24 mouse cellular contexts compared by ENCODE assay signal in the genomic region with DNA sequence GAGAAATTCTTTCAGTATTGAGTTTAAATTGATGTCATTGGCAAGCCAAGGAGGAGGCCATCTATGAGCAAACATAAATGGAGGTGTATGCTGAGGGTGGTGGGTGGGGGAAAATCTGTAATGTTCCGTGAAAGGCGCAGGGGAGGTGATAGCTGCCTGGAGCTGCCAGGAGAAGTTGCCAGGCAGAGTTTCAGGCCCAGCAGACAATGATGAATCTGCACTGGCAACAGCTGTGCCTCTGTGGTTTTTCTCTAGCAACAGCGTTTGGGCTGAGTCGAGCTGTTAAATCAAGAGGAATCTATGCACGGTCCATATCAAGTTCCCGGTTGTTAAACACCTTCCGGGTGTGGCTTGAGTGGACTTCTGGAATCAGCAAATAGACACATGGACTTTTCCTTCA.
DNase-seq lines count a peak whose midpoint lies in the region; ATAC-seq and TF ChIP-seq lines count a peak whose summit lies in the region.
"Had no signal": no experiment of that assay in that cellular context is flagged by ENCODE, and none has a peak within 500 bp of the region (broad histone marks: within the 10 kb centered on the region; RNA-seq: fewer than 3 reads in every experiment).

No protein-coding gene starts in this region.

- WGBS in lung, postnatal 0 days = 26% methylated on average over 7 of the region's 7 CpGs
- 88% methylated on average over 7 of the region's 7 CpGs for WGBS in limb, embryonic 10.5 days

- H3K4me3 ChIP-seq in lung, postnatal 0 days (ENCODE audit: low read depth, low read length) = no peak overlapping the region
- H3K4me3 ChIP-seq in limb, embryonic 10.5 days = no peak overlapping the region
- H3K4me3 ChIP-seq: embryonic facial prominence, embryonic 15.5 days; forebrain, embryonic 10.5 days; heart, embryonic 15.5 days; limb, embryonic 13.5 days; liver, embryonic 13.5 days; midbrain, embryonic 10.5 days; neural tube, embryonic 13.5 days had no signal

- H3K4me1 ChIP-seq in lung, postnatal 0 days (ENCODE audit: insufficient read depth, low read depth, low read length) = no peaks in the 10 kb centered on the region
- H3K4me1 ChIP-seq in limb, embryonic 10.5 days = no peaks in the 10 kb centered on the region
- H3K4me1 ChIP-seq: embryonic facial prominence, embryonic 15.5 days; forebrain, embryonic 10.5 days; heart, embryonic 15.5 days; limb, embryonic 13.5 days; liver, embryonic 13.5 days; midbrain, embryonic 10.5 days; neural tube, embryonic 13.5 days had no signal

- no peak overlapping the region for H3K4me2 ChIP-seq in lung, postnatal 0 days (replicated peaks; ENCODE audit: low read depth, low read length)
- H3K4me2 ChIP-seq: embryonic facial prominence, embryonic 15.5 days; heart, embryonic 15.5 days; limb, embryonic 13.5 days; liver, embryonic 13.5 days; neural tube, embryonic 13.5 days had no signal

- H3K27ac ChIP-seq in lung, postnatal 0 days (ENCODE audit: low read length) = no peak overlapping the region
- H3K27ac ChIP-seq in limb, embryonic 10.5 days = no peak overlapping the region
- H3K27ac ChIP-seq: embryonic facial prominence, embryonic 15.5 days; forebrain, embryonic 10.5 days; heart, embryonic 15.5 days; hindbrain, postnatal 0 days; limb, embryonic 13.5 days; liver, embryonic 13.5 days; midbrain, embryonic 10.5 days; neural tube, embryonic 13.5 days had no signal

- TF ChIP-seq EP300 in lung, postnatal 0 days (IDR thresholded peaks at IDR 0.05) = no peak

- H3K36me3 ChIP-seq in lung, postnatal 0 days (ENCODE audit: insufficient read depth, low read length) = no peaks in the 10 kb centered on the region
- H3K36me3 ChIP-seq in limb, embryonic 10.5 days = no peaks in the 10 kb centered on the region
- H3K36me3 ChIP-seq: embryonic facial prominence, embryonic 15.5 days; forebrain, embryonic 10.5 days; heart, embryonic 15.5 days; limb, embryonic 13.5 days; liver, embryonic 13.5 days; midbrain, embryonic 10.5 days; neural tube, embryonic 13.5 days had no signal

- H3K9ac ChIP-seq in lung, postnatal 0 days (replicated peaks; ENCODE audit: low read depth) = no peak overlapping the region
- H3K9ac ChIP-seq: embryonic facial prominence, embryonic 15.5 days; forebrain, postnatal 0 days; heart, embryonic 15.5 days; limb, embryonic 13.5 days; liver, embryonic 13.5 days; neural tube, embryonic 13.5 days had no signal

- ATAC-seq in lung, postnatal 0 days = no peak
- no peak for ATAC-seq in megakaryocyte, adult 5-6 weeks (ENCODE audit: poor library complexity, severe bottlenecking)
- ATAC-seq: activated CD4-positive, CD25-positive, alpha-beta regulatory T cell, adult 4 months; forebrain, postnatal 0 days; hindbrain, postnatal 0 days had no signal

- H3K9me3 ChIP-seq in lung, postnatal 0 days (ENCODE audit: low read length) = no peaks in the 10 kb centered on the region
- no peaks in the 10 kb centered on the region for H3K9me3 ChIP-seq in limb, embryonic 10.5 days (replicated peaks)
- H3K9me3 ChIP-seq: embryonic facial prominence, embryonic 15.5 days; heart, embryonic 15.5 days had no signal

- H3K27me3 ChIP-seq in lung, postnatal 0 days (replicated peaks; ENCODE audit: insufficient read depth, low read length) = no peaks in the 10 kb centered on the region
- no peaks in the 10 kb centered on the region for H3K27me3 ChIP-seq in limb, embryonic 10.5 days (ENCODE audit: low read depth, poor library complexity, severe bottlenecking)
- H3K27me3 ChIP-seq: embryonic facial prominence, embryonic 15.5 days; heart, embryonic 15.5 days; limb, embryonic 13.5 days; liver, embryonic 13.5 days; neural tube, embryonic 13.5 days had no signal

- TF ChIP-seq CTCF in lung, postnatal 0 days (IDR thresholded peaks at IDR 0.05) = no peak

- peak; percentile 31 for DNase-seq in heart, adult 11 months
- no peak for DNase-seq in heart, postnatal 4 days
- DNase-seq in right cerebral cortex, adult 2 months (ENCODE audit: low spot score in 2 of 2) = peak; percentile 7 to 11
- no peak for DNase-seq in right cerebral cortex, postnatal 14 days
- peak; percentile 24 for DNase-seq in lung, postnatal 0 days (ENCODE audit: low spot score)
- DNase-seq in limb, embryonic 10.5 days (ENCODE audit: low spot score) = no peak
- DNase-seq: adrenal gland, postnatal 14 days; cerebellum, adult 11 months; cerebellum, postnatal 14 days; forebrain, postnatal 0 days; gastrocnemius, postnatal 25 days; kidney, adult 18-20 months; kidney, postnatal 36 days; layer of hippocampus, adult 9-11 months; liver, embryonic 13.5 days had no signal

Comparison
In these comparisons a context has a peak if more than half of its experiments do, and no peak if none do; other contexts are left out.
1. DNase-seq: peak in heart, adult 11 months (single experiment), right cerebral cortex, adult 2 months (2 of 2) and lung, postnatal 0 days (single experiment); none in heart, postnatal 4 days (single experiment), right cerebral cortex, postnatal 14 days (single experiment) and limb, embryonic 10.5 days (single experiment).